Mouse (Mus musculus) ES-Bruce4 (cell line): ENCODE measurements around the gene Msh5.

ENCODE experiments used
- CTCF ChIP-seq: IDR thresholded peaks from one replicate; pipeline ENCODE4 v1.8.1; 2011; ENCODE audit warnings: low read depth, low read length
- EP300 ChIP-seq: IDR thresholded peaks from 2 replicates; pipeline ENCODE4 v1.6.1; 2011; ENCODE audit warnings: low read depth, low read length; ENCODE audit not compliant: insufficient read depth
- POLR2A ChIP-seq: IDR thresholded peaks from one replicate; pipeline ENCODE4 v1.8.1; 2011; ENCODE audit warnings: low read length; ENCODE audit not compliant: insufficient read depth

DNA sequence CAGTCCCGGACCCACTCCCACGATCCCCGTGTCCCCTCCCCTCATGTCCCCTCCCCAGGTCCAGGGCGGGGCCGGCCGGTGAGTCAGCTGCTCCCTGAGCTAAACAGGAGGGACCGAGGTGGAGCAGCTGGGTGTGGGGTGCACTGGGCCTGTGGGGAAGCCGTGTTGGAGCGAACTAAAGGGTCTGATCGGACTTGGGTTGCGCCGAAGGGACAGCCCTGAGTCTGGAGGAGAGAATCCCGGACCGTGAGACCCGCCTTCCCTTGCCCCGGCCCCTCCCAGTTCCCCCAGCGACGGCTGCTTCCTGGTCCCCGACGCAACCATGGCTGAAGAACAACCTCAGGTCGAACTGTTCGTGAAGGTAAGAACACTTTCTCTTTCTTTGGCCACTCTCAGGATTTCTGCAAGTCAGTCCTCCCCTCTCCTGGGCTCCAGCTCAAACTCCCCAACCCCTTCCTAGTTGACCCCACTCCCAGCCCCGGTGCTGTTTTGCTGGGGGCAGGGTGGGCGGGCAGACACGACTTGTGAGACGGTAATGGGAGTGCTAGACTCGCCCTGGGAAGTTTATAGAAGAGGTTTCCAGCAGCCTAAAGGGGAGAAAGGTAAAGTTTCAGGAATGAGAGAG is 3.7 kb upstream of the Msh5 start:
- TF ChIP-seq CTCF, result no peak
- TF ChIP-seq EP300, result no peak
- peak; percentile 49 for TF ChIP-seq POLR2A
